In genomic region chr14:27178560-27178920, GRCm38 (mm10) we compare ENCODE assay signal across 8 mouse cellular contexts.
DNase-seq lines count a peak whose midpoint lies in the region; ATAC-seq and TF ChIP-seq lines count a peak whose summit lies in the region.

No protein-coding gene starts in this region.

- peaks cover 17% of the 10 kb centered on the region; the same call in 1 of the 2 replicates for H3K4me1 ChIP-seq in lung, postnatal 0 days (ENCODE audit: insufficient read depth, low read depth, low read length)

- ATAC-seq in lung, postnatal 0 days: peak; percentile 77

- no peaks in the 10 kb centered on the region for H3K36me3 ChIP-seq in lung, postnatal 0 days (ENCODE audit: insufficient read depth, low read length)

- 35% methylated on average over 8 of the region's 8 CpGs for WGBS in lung, postnatal 0 days

- H3K27me3 ChIP-seq in lung, postnatal 0 days (replicated peaks; ENCODE audit: insufficient read depth, low read length): no peaks in the 10 kb centered on the region

- intact Hi-C loops in left cerebral cortex, postnatal 10 days (cut with DNase I): no loop called here
- intact Hi-C loops in left cerebral cortex, postnatal 25 days (cut with DNase I): no loop called here
- intact Hi-C loops in heart, postnatal 10 days (cut with DNase I): loop anchor here (2.0 kb wide), 1 partner anchor 64 kb away; the partner anchor contains the start of gene Arhgef3

- no peak for TF ChIP-seq CTCF in brain, embryonic 14.5 days (IDR thresholded peaks at IDR 0.05; ENCODE audit: borderline replicate concordance, extremely low read depth, insufficient read depth, insufficient read length)
- no peak for TF ChIP-seq CTCF in lung, postnatal 0 days (IDR thresholded peaks at IDR 0.05)

- no peaks in the 10 kb centered on the region for H3K9me3 ChIP-seq in lung, postnatal 0 days (ENCODE audit: low read length)

- no peak overlapping the region for H3K4me3 ChIP-seq in lung, postnatal 0 days (ENCODE audit: low read depth, low read length)

- no peak overlapping the region for H3K9ac ChIP-seq in lung, postnatal 0 days (replicated peaks; ENCODE audit: low read depth)

- TF ChIP-seq EP300 in lung, postnatal 0 days (IDR thresholded peaks at IDR 0.05): no peak; the same call in 1 of the 2 replicates

- peak; percentile 39 to 83 for DNase-seq in left cerebral cortex, postnatal 10 days (ENCODE audit: extremely low spot score in 1 of 2, low spot score in 2 of 2)
- no peak for DNase-seq in left cerebral cortex, postnatal 25 days (ENCODE audit: low spot score in 2 of 2)
- DNase-seq in brain, embryonic 14.5 days (ENCODE audit: low read depth): peak; percentile 83
- DNase-seq in heart, postnatal 10 days: peak; percentile 95 to 96
- DNase-seq in lung, postnatal 0 days (ENCODE audit: low spot score): peak; percentile 92
- DNase-seq in layer of hippocampus, adult 9-11 months: no peak
- DNase-seq in yolk sac, embryonic 10.5 days (ENCODE audit: low spot score): no peak
- DNase-seq in Muller cell, postnatal 12 days (ENCODE audit: inconsistent ontology term): no peak

- H3K4me2 ChIP-seq in lung, postnatal 0 days (replicated peaks; ENCODE audit: low read depth, low read length): no peak overlapping the region

- peak overlapping the region; percentile 85 for H3K27ac ChIP-seq in lung, postnatal 0 days (ENCODE audit: low read length)

- no peak for TF ChIP-seq POLR2A in brain, embryonic 14.5 days (IDR thresholded peaks at IDR 0.05; ENCODE audit: borderline replicate concordance, extremely low read depth, insufficient read depth, insufficient read length, poor library complexity, severe bottlenecking)

Comparison
In these comparisons a context has a peak if more than half of its experiments do, and no peak if none do; other contexts are left out.
1. DNase-seq: peak in left cerebral cortex, postnatal 10 days (2 of 2), brain, embryonic 14.5 days (single experiment), heart, postnatal 10 days (2 of 2) and lung, postnatal 0 days (single experiment); none in left cerebral cortex, postnatal 25 days (0 of 2), layer of hippocampus, adult 9-11 months (single experiment), yolk sac, embryonic 10.5 days (single experiment) and Muller cell, postnatal 12 days (single experiment).